Mouse (Mus musculus) spleen, postnatal 14 days (tissue): ENCODE results near the gene Igflr1.

Experiments used
- DNase-seq, 2 experiments: peaks; one replicate each; pipeline ENCODE4 v3.0.0; 2021 to 2022; ENCODE audit warnings: low spot score in 2 of 2

The Igflr1 gene

DNA sequence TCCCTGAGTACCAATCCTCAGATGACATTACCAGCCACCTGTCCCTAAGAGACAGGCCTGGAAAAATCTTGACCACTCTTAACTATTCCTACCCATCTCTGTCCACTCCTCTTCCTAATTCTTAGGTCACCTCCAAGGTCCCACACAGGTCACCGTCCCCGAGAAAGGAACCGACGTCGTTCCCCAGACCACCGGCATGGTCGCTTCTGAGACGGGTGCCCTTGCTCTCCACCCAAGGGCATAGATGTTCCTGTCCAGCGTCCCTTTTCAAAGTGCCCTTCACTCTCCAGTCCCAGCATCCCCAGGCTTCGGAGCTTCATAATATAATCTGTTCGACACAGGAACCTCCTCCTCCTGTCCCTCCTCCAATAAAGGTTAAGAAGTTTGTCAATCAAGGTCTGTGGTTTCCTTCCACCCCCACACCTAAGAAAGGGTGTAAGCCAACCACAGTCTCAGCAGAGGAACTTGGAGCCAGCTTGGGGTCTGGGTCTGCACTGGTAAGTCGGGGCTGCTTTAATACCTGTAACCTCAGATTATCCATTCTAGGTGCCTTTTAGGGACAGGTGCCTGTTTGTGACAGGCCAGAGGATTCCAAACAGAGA, at the start of gene Igflr1:
Gene Igflr1 (plus strand): TSS at position 458 of the 602 bp plus-strand sequence.
- no peak for DNase-seq

DNA sequence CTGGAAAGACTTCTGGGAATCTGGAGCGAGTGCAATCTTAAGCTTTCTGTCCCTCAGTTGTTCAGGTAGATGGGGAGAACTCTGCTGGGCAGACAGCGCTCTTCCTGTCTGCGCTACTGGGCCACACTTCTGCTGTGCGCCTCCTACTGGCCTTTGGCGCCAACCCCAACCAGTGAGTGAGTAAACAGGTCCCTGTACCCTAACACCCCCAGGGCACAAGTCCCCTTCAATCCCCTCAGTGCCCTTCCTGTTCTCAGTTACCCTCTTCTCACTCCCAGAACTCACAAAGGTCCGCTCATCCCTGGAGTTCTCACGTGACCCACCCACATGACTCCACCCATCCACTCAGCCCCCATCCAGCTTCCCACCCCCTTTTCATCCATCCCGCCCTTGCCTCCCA, 46.9 kb upstream of the Igflr1 start:
- DNase-seq: no peak

DNA sequence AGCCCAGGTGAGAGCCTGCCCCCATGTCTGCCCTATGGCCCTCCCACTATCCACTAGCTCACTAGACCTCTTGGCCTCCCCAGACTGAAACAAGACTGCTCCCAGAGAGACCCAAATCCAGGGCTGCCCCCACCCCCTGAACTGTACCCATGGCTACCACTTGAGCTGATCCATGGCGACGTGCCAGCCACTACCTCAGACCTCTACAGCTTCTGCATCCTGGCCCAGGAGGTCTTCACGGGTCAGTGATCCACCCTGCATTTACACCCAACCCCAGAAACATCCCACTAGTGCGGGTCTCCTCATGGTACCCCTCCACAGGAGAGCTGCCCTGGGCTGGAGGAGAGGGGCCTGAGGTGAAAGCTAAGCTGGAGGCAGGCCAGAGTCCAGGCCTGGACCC, 44.8 kb upstream of the Igflr1 start:
- DNase-seq: no peak

DNA sequence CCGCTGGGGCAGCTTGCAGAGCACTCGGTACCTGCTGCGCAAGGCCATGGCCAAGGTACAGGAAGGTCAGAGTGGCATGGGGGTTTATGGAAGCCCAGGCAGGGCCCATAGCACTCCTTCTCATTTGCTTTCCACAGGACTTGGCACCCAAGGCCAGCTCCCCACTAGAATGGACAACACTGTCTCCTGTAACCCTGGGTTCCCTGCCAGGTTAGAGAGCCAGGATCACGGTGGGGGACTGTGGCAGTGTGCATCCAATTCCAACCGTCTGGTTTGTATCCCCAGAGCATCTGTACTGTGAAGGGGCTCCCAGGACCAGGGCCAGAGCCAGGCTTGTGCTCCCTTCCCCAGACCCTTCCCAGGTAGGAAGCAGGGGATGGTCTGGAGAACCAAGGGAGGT, 44.4 kb upstream of the Igflr1 start:
- no peak for DNase-seq

DNA sequence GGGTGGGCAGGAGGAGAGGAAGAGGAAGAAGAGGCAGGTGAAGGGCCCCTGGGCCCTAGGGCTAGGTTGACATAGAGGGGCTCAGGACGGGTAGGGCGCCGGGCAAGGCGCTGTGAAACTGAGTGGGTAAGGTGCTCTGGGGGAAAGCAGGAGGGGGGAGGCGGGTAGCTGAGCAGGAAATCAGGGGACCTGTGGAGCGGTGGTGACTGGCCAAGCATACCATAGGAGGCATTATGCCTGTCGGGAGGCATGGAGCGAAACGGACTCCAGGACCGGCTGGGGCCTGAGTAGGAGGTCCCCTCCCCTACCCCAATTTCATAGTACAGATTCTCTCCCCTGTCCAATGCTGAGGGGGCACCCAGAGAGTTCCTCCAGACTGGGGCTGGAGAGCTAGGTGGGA, 42.4 kb upstream of the Igflr1 start:
- no peak for DNase-seq

DNA sequence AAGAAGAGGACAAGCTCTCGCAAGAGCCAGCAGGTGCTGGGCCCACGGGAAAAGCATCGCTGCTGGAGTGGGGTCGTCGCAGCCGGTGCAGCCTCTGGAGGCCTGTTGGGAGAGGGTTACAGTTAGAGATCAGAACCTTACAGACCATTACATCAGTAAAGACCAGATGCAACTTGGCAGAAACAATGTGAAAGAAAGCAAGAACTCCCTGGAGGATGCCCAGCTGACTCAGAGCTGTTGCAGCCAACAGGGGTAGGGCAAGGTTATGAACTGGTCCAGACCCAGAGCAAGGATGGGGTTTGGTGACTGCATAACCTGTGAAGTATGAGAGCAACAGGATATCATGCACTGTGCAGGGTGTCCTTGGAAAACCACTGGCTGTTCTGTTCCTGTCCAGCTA, 40.7 kb upstream of the Igflr1 start:
- DNase-seq: no peak

DNA sequence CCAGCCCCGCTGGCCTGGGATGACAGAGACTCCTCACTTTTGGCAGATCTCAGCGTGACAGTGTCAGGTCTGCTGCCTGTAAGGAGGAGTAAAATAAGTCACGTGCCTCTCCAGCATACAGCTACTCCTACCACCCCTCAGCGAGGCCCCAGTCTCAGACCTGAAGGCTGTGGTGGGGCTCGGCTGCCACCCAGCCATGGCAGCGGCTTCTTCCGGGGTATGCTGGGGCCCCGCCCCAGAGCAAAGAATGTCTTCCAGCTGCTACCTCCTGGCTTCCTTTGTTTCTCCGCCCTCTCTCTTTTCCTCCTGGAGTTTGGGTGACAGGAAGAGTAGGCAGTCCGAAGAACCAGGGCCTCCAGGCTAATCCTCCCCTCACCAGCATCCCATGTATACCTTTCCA, 39.3 kb upstream of the Igflr1 start:
- no peak for DNase-seq

DNA sequence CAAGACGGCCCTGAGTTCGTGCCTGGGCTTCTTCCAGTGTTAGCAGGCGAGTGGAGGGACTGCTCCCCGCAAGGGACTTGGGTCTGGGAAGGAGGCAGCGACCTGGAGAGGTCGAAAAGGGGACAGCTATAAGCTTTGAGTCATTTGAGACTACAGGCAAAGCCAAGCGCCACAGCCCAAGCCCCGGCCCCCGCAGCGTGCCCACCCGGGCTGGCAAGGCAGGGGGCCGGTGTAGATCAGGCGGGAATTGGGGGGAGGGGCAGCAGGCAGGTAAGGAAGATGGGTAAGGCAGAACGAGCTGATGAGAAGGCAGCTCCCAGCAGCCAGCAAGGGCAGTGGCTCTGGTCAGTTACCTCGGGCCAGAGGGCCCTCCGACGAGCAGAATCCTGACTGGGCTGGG, 38.8 kb upstream of the Igflr1 start:
- no peak for DNase-seq

DNA sequence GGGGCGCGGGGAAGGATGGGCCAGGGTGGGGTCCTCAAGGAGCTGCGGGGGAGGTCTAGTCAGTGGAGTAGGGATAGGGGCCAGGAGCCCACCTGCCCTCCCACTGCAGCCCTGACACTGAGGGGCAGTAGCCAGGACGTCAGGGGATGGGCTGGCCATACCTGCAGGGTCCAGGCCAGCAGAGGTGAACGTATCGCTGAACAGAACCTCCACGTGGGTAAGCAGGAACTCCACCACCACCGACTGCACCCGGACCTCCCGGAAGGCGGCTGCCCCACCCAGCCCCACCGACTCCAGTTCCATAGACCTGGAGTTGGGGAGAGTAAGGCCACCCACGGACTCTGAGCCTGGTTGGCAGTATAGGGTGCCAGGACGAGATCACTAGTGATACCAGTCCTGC, 38.2 kb upstream of the Igflr1 start:
- no peak for DNase-seq

DNA sequence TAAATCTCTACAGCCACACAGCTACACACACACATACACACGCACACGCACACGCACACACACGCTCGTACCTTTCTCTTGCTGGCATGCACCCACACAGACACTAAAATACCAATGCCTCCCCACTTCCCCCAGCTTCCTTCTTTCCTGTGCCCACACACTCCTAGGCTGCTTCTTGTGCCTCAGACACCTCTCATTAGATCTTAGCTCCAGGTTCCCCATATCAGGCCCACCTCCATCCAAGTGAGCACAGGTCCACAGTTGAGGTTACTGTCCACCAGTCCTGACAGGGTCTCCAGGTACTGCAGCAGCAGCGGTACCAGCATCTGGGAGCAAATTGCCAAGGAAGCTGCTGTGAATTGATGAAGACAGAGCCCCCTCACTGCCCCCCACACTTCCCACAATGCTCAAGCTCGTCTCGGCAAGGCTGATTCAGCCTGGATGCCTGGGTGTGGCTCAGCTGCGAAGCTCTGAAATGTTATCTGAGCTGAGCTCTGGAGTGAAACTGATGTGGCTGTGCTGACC, 33.9 kb upstream of the Igflr1 start:
- DNase-seq: no peak

DNA sequence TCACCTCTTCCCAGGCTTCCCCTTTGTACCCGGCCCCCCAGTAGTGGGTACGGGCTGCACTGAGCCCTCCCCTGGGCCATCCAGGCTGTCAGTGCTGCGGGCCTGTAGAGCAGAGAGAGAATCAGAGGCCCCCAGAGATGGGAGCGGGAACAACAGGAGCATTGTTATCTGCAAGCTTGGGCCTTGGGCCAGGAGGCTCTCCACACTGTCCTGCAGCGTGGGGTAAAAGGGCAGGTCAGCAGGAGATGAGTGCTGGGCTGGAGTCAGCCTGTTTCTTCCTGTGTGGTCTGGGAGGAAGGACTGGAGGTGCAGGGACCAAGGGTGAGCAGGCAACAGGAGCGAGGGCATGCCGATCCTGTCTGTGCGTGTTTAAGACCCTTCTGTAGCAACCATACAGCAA, 32.3 kb upstream of the Igflr1 start:
- no peak for DNase-seq

DNA sequence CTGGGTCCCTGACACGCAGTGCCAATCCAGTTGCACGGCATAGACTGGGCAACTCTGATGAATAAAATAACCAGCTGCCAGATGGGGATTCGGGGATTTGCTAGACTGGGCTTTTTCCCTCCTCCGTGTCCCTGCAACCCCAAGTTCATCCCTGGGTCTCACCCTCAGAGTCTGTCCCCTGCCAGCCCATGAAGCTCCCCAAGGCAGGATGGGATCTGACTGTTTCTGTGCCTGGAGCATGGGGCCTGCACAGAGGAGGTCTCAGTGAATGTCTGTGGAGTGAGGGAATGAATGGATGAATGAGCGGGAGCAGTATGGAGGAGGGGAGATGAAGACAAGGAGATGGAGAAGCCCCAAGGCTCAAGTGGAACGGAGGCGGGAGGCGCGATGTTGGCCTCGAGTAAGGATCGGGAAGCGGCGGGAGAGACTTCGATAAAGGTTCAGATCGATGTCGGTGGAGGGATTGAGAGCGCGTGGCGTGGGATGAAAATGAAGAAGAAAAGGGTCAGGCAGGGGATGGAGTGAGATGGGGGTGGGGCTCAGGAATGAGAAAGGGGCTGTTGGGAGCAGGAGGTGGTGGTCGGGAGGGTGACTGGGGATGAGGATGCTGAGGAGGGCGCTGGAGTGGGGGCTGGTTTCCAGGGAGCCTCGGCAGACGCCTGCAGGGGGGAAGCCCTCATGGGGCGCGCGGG, 31.1 kb upstream of the Igflr1 start:
- DNase-seq: peak in 1 of 2 experiments; percentile 22

DNA sequence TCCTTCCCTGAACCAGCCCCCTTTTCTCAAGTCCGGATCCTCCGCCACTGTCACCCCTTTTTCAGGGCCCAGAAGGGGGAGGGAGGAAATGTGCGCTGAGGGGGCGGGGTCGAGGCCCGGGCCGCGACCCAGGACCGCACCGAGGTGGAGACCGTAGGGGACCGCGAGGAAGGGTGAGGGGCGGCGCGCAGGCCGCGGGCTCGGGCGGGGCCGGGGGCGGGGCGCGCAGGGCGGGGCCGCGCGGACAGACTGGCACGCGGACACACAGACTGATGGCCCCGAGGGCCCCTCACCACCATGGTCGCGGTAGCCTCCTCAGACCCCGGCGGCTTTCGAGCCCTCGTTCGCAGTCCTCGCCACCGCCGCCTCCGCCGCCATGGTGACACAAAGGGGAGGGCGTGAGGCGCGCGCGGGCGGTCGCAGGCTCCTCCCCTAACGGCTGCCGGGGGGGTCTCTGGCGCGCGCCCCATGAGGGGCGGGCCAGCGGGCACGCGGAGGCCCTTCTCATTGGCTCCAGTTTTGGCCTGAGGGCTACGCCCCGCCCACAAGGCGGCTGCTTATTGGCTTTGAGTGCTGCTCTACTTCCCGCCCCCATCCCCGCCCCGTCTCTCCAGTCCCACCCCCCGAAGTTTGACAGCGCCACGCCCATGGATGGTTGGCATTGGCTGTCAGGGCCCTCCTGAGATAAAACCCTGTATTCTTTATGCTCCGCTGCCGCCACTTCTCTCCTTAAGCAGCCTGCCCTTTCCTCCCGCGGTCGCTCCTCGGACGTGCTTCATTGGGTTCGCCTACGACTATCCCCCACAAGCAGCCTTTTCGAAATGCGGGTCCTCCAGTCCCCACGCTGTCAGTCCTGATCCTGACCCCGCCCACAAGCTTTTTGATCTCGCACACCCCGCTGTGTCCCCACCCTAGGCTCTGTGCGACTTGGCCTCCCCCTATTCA, 30.3 kb upstream of the Igflr1 start, which contains the start of gene Arhgap33:
Gene Arhgap33 (minus strand): TSS at position 428 of the 945 bp plus-strand sequence.
- peak; percentile 91 to 93 for DNase-seq

DNA sequence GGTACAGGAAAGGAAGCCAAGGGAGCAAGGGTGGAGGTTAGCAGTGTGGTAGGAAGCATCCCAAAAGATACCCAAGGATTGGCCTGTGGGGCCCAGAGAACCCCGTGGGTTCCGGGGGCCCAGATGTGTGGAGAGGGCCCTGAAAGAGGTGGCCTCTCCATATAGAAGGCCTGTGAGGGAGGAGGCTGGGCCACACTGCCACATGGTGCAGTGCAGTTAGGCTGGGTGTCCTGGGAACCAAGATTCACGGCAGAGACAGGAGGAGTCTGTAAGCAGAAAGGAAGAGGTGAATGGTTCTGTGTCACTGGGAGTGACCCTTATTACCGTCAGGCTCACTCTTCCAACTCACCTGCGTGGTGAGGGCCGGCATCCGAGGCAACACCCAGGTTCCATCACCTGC, 24.7 kb upstream of the Igflr1 start:
- DNase-seq: no peak

DNA sequence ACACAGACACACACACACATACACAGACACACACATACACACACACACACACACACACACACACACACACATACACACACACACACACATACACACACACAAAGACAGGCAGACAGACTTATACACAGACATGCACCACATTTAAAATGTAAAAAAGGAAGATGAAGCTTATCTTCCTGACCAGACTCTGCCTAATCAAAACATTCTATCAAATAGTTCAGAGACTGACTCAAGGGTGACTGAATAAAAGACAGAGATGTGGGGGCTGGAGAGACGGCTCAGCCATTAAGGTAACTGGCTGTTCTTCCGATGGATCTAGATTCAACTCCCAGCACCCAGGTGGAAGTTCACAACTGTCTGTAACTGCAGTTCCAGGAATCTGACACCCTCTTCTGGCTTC, 20.9 kb upstream of the Igflr1 start:
- no peak for DNase-seq

DNA sequence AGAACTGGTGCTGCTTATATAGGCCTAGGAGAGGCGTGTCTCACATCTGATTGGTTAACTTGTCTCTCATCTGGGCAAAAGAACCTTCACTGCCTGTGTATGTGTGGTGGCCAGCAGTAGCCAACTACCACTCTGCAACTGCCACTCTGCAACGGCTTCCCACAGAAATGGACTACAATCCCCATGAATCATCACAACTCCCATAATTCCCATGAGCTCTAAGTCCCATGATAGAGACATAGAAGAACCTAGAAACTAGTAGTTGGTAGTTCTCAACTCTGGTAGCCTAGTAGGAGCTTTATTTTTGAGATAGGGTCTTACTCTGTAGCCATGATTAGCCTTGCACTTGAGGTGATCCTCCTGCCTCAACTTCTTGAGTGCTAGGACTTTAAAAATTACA, 15.3 kb upstream of the Igflr1 start:
- DNase-seq: no peak

DNA sequence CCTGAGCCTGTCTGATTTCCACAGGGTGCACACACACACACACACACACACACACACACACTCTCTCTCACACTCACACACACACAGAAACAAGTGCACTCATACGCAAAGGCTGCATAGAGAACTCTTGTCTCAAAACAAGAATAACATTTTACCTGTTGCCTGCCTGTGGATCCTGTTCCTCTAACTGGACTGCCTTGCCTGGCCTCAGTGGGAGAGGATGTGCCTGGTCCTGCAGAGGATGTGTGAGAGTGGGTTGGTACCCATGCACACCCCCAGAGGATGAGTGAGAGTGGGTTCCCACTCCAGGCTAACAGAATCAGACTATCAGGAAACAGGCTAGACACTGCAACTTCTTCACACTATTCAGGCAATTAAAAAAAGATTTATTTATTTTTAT, 14.6 kb upstream of the Igflr1 start:
- no peak for DNase-seq

DNA sequence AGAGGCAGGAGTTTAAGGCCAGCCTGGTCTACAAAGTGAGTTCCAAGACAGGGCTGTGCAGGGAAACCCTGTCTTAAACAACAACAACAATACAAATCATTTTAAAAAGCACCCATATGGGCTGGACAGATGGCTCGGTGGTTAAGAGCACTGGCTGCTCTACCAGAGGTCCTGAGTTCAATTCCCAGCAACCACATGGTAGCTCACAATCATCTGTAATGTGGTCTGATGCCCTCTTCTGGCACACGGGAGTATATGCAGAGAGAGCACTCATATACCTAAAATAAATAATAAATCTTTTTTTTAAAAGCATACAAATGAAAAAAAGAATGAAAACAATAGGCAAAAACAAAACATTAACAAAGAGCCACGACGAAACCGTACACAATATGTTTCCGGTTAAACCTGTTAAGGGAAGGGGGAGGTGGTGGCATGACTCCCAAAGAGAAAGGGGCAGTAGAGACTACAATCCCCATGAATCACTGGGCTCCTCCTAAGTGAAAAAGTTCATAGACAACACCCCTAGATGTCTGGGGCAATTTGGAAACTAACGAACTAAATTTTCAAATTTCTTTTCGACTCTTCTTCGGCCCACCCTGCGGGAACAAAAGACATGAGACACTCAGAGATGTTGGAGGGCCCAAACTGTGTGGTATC, 13.7 kb upstream of the Igflr1 start:
- DNase-seq: no peak

DNA sequence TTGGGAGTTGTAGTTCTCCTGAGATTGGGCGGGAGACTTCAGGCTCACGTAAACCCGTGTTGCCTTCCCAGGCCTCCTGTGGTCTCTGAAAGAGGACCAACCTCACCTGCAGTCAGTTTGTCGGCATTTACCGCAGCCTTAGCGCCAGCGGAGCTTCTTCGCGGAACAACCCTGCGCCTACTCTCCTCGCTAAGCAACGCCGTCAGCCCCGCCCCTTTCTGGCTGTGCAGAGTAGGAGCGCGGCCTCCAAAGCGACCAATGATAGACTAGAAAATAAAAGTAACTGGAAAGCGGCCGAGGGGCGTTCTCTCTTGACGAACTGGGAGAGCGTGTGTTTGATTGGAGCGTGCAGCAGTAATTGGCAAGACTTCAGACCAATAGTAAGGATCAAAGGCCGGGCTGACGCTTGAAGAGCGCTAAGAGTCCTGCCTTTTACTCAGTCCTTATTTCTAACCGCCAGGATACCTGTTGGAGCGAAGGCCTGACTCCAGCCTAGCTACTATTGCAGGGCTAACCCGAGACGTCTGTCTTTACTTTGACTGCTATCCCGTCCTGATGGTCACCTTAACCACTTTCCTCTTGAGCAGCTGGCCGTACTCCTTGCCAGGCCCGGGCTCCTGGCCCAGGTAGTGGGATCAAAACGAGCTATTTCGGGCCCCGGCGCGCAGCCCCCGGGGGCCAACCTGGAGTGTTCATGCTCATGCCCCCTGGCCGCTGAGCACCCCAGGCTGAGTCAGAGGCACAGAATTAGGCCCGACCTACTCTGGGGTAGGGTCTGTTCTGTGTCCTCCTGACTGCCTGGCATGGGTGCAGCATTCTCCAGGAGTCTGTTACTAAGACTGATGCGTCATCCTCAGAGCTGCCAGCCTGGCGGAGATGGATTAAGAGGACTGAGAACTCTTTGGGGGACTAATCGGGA, 12.9 kb upstream of the Igflr1 start, which contains the start of the genes Hspb6 and Proser3:
Gene Hspb6 (plus strand): TSS at position 77 of the 919 bp plus-strand sequence.
Gene Proser3 (minus strand): TSS at position 198 of the 919 bp plus-strand sequence.
- DNase-seq: peak; percentile 90 to 93

DNA sequence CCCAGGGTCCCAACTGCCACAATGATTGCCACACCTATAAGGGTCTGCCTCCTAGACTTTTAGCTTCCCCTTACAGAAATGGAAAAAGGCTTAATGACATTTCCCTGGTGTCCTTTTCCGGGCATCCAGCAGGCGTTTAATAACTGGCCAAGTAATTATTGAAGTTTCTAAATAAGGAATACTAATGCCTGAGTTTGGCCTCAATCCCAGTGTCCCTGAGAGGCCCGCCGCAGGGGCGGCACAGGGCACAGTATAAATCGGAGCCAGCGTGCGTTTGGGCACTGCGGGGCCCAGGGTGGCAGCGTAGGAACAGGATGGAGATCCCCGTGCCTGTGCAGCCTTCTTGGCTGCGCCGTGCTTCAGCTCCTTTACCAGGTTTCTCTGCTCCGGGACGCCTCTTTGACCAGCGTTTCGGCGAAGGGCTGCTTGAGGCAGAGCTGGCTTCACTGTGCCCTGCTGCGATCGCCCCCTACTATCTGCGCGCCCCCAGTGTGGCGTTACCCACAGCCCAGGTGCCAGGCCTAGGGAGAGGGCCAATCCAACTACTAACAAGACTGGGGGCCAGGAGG, 12.1 kb upstream of the Igflr1 start:
- DNase-seq: peak in 1 of 2 experiments; percentile 22
